Mouse (Mus musculus) hindbrain, embryonic 12.5 days (tissue): ENCODE measurements at regions not wholly inside any gene's neighbourhood (a gene's known extent, or its start where the extent isn't known, plus 50 kb on each side); places are given as distances from the start of the nearest gene placed in this dataset.
"Not testable (repeated sequence)": the region's sequence is repeated elsewhere in the genome, so short reads cannot be mapped to it uniquely, and the experiment has no call there.

Experiments
- ATAC-seq: fragments of 200-750 bp; cut with Nextera tagmentation; 2 replicates; pipeline ENCODE4 v1.8.0; 2017; ENCODE audit warnings: moderate TSS enrichment; ENCODE audit not compliant: low FRiP score
- H3K27ac ChIP-seq: fragments of 300-500 bp; sonication (generic); 2 replicates; pipeline ENCODE4 v1.5.1; 2016; ENCODE audit warnings: mild to moderate bottlenecking
- H3K27me3 ChIP-seq: fragments of 300-500 bp; sonication (generic); 2 replicates; pipeline ENCODE4 v1.6.1; 2016; ENCODE audit warnings: mild to moderate bottlenecking
- H3K36me3 ChIP-seq: fragments of 300-500 bp; sonication (generic); 2 replicates; pipeline ENCODE4 v1.6.1; 2016; ENCODE audit warnings: mild to moderate bottlenecking
- H3K4me1 ChIP-seq: fragments of 300-500 bp; sonication (generic); 2 replicates; pipeline ENCODE4 v1.6.1; 2016
- H3K4me2 ChIP-seq: fragments of 300-500 bp; sonication (generic); replicated peaks from 2 replicates; pipeline ENCODE4 v1.6.1; 2016; ENCODE audit warnings: mild to moderate bottlenecking
- H3K4me3 ChIP-seq: fragments of 300-500 bp; sonication (generic); 2 replicates; pipeline ENCODE4 v1.5.1; 2016; ENCODE audit warnings: mild to moderate bottlenecking
- H3K9ac ChIP-seq: fragments of 300-500 bp; sonication (generic); 2 replicates; pipeline ENCODE4 v1.6.1; 2016; ENCODE audit warnings: mild to moderate bottlenecking, moderate library complexity
- H3K9me3 ChIP-seq: fragments of 300-500 bp; sonication (generic); replicated peaks from 2 replicates; pipeline ENCODE4 v1.6.1; 2016; ENCODE audit warnings: mild to moderate bottlenecking
- WGBS: fragments of 180-500 bp; shearing (Covaris S2); methylation state at CpG from one replicate; pipeline ENCODE4 v1.1.7; 2016; 5-methylcytosine and 5-hydroxymethylcytosine counted together

GRCm38 (mm10) chr9:78846110-78846509 lies 230.8 kb downstream of the Cd109 start:
- Histone ChIP-seq H3K4me2 (no peak overlapping the region; the same call in 1 of the 2 replicates), H3K27ac (no peak overlapping the region), H3K27me3 (no peaks in the 10 kb centered on the region), H3K9ac (no peak overlapping the region), H3K36me3 (no peaks in the 10 kb centered on the region), H3K4me3 (no peak overlapping the region), H3K4me1 (0 out of 2 replicates have a peak, but pooled peaks cover 8% of the 10 kb centered on the region), H3K9me3 (no peaks in the 10 kb centered on the region)
- no peak for ATAC-seq
- 26% methylated on average over 7 of the region's 7 CpGs for WGBS

- WGBS: 62% methylated on average over 9 of the region's 9 CpGs
- Histone ChIP-seq H3K36me3 (no peaks in the 10 kb centered on the region), H3K4me1 (0 out of 2 replicates have a peak, but pooled peaks cover 8% of the 10 kb centered on the region), H3K4me3 (no peak overlapping the region), H3K4me2 (no peak overlapping the region), H3K27me3 (no peaks in the 10 kb centered on the region), H3K9me3 (no peaks in the 10 kb centered on the region), H3K9ac (no peak overlapping the region), H3K27ac (no peak overlapping the region)
- ATAC-seq: peak; percentile 66; the same call in 1 of the 2 replicates
These were observed 232.7 kb downstream of the Cd109 start for GRCm38 (mm10) chr9:78847890-78848563.

GRCm38 (mm10) chr9:78848564-78848893 lies 233.2 kb downstream of the Cd109 start:
- not testable (repeated sequence) for H3K4me2 ChIP-seq, H3K27ac ChIP-seq, H3K27me3 ChIP-seq, H3K4me3 ChIP-seq, H3K4me1 ChIP-seq, H3K36me3 ChIP-seq, H3K9me3 ChIP-seq, H3K9ac ChIP-seq, ATAC-seq
- WGBS: 65% methylated on average over 1 of the region's 1 CpGs

GRCm38 (mm10) chr9:78856981-78857380 lies 241.6 kb downstream of the Cd109 start:
- Histone ChIP-seq H3K4me2 (no peak overlapping the region), H3K27ac (no peak overlapping the region), H3K9ac (no peak overlapping the region), H3K4me3 (no peak overlapping the region), H3K27me3 (no peaks in the 10 kb centered on the region), H3K4me1 (no peaks in the 10 kb centered on the region), H3K9me3 (no peaks in the 10 kb centered on the region), H3K36me3 (no peaks in the 10 kb centered on the region)
- ATAC-seq: no peak
- WGBS: 98% methylated on average over 1 of the region's 1 CpGs

- 86% methylated on average over 2 of the region's 2 CpGs for WGBS
- no peaks in the 10 kb centered on the region for H3K27me3 ChIP-seq
These were observed 244.6 kb downstream of the Cd109 start for GRCm38 (mm10) chr9:78859956-78860355.

GRCm38 (mm10) chr9:78872561-78872960 lies 257.2 kb downstream of the Cd109 start:
- WGBS: 81% methylated on average over 2 of the region's 2 CpGs
- ATAC-seq: no peak
- H3K9me3 ChIP-seq: no peaks in the 10 kb centered on the region

More at GRCm38 (mm10) chr9:78859956-78860355, 244.6 kb downstream of the Cd109 start:
- no peak overlapping the region for H3K27ac ChIP-seq
- H3K36me3 ChIP-seq: no peaks in the 10 kb centered on the region
- H3K4me1 ChIP-seq: no peaks in the 10 kb centered on the region
- no peak for ATAC-seq
- H3K4me3 ChIP-seq: no peak overlapping the region
- H3K9me3 ChIP-seq: no peaks in the 10 kb centered on the region
- H3K4me2 ChIP-seq: no peak overlapping the region
- H3K9ac ChIP-seq: no peak overlapping the region

GRCm38 (mm10) chr9:78879955-78880642 lies 264.8 kb downstream of the Cd109 start:
- peaks cover 12% of the 10 kb centered on the region for H3K4me1 ChIP-seq
- H3K36me3 ChIP-seq: no peaks in the 10 kb centered on the region
- no peak overlapping the region for H3K9ac ChIP-seq
- ATAC-seq: peak; percentile 89
- 34% methylated on average over 6 of the region's 6 CpGs for WGBS
- H3K27ac ChIP-seq: peak overlapping the region; percentile 72
- no peaks in the 10 kb centered on the region for H3K27me3 ChIP-seq
- H3K4me3 ChIP-seq: no peak overlapping the region
- no peak overlapping the region for H3K4me2 ChIP-seq
- H3K9me3 ChIP-seq: no peaks in the 10 kb centered on the region

More at GRCm38 (mm10) chr9:78872561-78872960, 257.2 kb downstream of the Cd109 start:
- no peak overlapping the region for H3K4me2 ChIP-seq
- no peak overlapping the region for H3K27ac ChIP-seq
- H3K27me3 ChIP-seq: no peaks in the 10 kb centered on the region
- no peak overlapping the region for H3K4me3 ChIP-seq
- no peaks in the 10 kb centered on the region for H3K36me3 ChIP-seq
- no peak overlapping the region for H3K9ac ChIP-seq
- H3K4me1 ChIP-seq: no peaks in the 10 kb centered on the region

GRCm38 (mm10) chr9:78880643-78881306 lies 265.4 kb downstream of the Cd109 start:
- peak; percentile 72 for ATAC-seq
- no peak overlapping the region for H3K4me2 ChIP-seq
- H3K36me3 ChIP-seq: no peaks in the 10 kb centered on the region
- peaks cover 12% of the 10 kb centered on the region for H3K4me1 ChIP-seq
- H3K9ac ChIP-seq: no peak overlapping the region
- peak overlapping the region; percentile 72 for H3K27ac ChIP-seq
- H3K27me3 ChIP-seq: no peaks in the 10 kb centered on the region
- H3K9me3 ChIP-seq: no peaks in the 10 kb centered on the region
- WGBS: 29% methylated on average over 4 of the region's 4 CpGs
- no peak overlapping the region for H3K4me3 ChIP-seq

- ATAC-seq: no peak; the same call in 1 of the 2 replicates
- Histone ChIP-seq H3K9me3 (no peaks in the 10 kb centered on the region), H3K27ac (peak overlapping the region; percentile 48; the same call in 1 of the 2 replicates), H3K9ac (no peak overlapping the region), H3K4me1 (peaks cover 12% of the 10 kb centered on the region), H3K36me3 (no peaks in the 10 kb centered on the region), H3K4me2 (no peak overlapping the region), H3K27me3 (no peaks in the 10 kb centered on the region), H3K4me3 (no peak overlapping the region)
- 69% methylated on average over 5 of the region's 5 CpGs for whole genome bisulfite sequencing
These were observed 266.0 kb downstream of the Cd109 start for GRCm38 (mm10) chr9:78881307-78881790.

- H3K9ac ChIP-seq: no peak overlapping the region
- no peaks in the 10 kb centered on the region for H3K4me1 ChIP-seq
- H3K9me3 ChIP-seq: no peaks in the 10 kb centered on the region
- no peak for ATAC-seq
- no peaks in the 10 kb centered on the region for H3K27me3 ChIP-seq
- H3K27ac ChIP-seq: no peak overlapping the region
- H3K36me3 ChIP-seq: no peaks in the 10 kb centered on the region
- H3K4me2 ChIP-seq: no peak overlapping the region
- 72% methylated on average over 9 of the region's 9 CpGs for WGBS
- no peak overlapping the region for H3K4me3 ChIP-seq
These were observed 287.9 kb downstream of the Cd109 start for GRCm38 (mm10) chr9:78903211-78903610.

- ATAC-seq: no peak
- no peak overlapping the region for H3K9ac ChIP-seq
- no peak overlapping the region for H3K4me2 ChIP-seq
- no peaks in the 10 kb centered on the region for H3K36me3 ChIP-seq
- no peak overlapping the region for H3K4me3 ChIP-seq
- H3K27me3 ChIP-seq: no peaks in the 10 kb centered on the region
- H3K27ac ChIP-seq: no peak overlapping the region
- no peaks in the 10 kb centered on the region for H3K4me1 ChIP-seq
- no peaks in the 10 kb centered on the region for H3K9me3 ChIP-seq
- WGBS: 95% methylated on average over 1 of the region's 1 CpGs
These were observed 302.0 kb downstream of the Cd109 start for GRCm38 (mm10) chr9:78917336-78917735.

GRCm38 (mm10) chr9:78925977-78926593 lies 310.7 kb downstream of the Cd109 start:
- no peak overlapping the region for H3K27ac ChIP-seq
- H3K9me3 ChIP-seq: no peaks in the 10 kb centered on the region
- H3K4me3 ChIP-seq: no peak overlapping the region
- no peaks in the 10 kb centered on the region for H3K36me3 ChIP-seq
- ATAC-seq: no peak
- 72% methylated on average over 7 of the region's 7 CpGs for WGBS
- H3K4me1 ChIP-seq: 0 out of 2 replicates have a peak, but pooled peaks cover 6% of the 10 kb centered on the region
- H3K4me2 ChIP-seq: no peak overlapping the region
- no peak overlapping the region for H3K9ac ChIP-seq
- no peaks in the 10 kb centered on the region for H3K27me3 ChIP-seq
